Mouse (Mus musculus): ENCODE measurements around the gene Chrna5.
"Not testable (repeated sequence)": the region's sequence is repeated elsewhere in the genome, so short reads cannot be mapped to it uniquely, and the experiment has no call there.

Chrna5 gene

DNA sequence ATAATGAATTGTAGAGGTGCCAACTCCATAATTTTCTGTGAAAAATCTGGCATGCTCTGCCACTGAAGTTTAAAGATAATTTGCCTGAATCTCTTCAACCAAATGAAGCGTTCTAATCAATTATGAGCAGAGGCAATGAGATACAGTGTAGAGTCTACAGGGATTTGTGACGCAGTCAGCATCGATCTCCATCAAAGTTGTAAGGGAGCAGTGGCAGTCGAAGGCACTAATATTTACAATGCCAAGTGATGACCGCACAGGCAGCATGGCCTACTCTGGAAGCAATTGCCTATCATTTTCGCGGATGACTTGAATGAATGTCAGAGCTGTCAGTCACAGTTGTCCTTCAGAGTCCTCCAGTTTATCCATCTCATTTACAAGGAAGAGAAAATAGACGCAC lies at the start of gene Chrna5:
Gene Chrna5 (plus strand): TSS at position 207 of the 400 bp plus-strand sequence.
- DNase-seq: peak; percentile 10 to 20

DNA sequence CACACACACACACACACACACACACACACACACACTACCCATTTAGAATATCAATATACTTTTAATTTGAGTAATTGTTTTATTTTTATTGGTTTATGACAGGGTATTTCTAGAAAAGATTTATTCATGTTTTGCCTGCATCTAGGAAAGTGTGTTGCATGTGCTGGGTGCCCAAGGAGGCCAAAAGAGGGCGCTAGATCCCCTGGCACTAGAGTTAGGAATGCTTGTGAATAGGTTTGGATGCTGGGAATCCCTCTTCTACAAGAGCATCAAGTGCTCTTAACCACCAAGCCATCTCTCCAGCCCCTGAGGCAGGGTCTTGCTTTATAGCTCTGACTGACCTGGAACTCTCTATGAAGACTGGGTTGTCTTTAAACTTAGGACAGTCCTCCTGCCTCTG lies 48.9 kb upstream of the Chrna5 start:
- no peak for DNase-seq

DNA sequence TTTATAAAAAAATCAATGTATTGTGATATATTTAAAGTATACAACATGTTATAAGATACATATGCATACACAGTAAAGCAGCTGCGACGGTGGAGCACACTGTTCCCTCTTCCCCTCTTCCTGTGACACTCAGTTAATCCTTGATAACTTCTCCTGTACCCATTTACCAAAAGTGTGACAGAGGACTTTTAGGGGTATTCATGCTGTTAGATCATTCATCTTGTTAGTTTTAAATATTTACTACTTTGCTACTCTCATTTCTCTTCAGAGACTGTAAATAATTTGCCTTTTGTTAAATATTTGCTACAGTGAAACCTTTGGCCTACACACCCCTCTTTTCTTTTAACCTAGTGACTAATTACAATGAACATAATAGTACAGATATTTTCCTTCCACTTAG lies 48.3 kb upstream of the Chrna5 start:
- no peak for DNase-seq

DNA sequence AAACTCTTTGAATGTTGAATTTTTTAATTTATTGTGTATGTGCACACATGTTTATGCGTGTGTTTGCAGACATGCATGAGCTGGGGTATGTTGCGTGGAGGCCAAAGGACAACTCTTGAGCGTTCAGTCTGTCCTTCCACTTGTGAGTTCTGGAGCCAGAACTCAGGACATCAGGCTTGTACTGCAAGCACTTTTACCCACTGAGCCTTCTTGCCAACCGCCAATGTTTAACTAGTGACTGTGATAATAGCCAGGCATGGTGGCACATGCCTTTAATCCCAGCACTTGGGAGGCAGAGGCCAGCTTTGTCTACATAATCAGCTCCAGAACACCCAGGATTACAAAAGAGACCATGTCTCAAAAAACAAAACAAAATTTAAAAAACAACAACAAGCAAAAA lies 38.6 kb upstream of the Chrna5 start:
- DNase-seq: no peak

DNA sequence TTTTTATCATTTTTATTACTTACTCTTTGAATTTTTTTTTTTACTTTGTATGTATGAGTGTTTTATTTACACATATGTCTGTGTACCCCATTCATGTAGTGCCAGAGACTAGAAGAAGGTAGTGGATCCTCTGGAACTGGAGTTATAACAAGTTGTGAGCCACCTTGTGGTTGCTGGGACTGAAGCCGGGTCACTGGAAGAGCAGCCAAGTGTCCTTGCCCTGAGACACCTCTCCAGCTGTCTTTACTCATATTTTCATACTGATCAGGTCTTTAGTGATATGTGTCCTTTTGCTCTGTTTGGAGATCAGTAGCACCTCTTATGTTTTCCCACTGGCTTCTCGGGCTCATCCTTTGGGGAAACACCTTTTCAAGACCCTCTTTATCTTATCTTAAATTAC lies 36.2 kb upstream of the Chrna5 start:
- DNase-seq: no peak

DNA sequence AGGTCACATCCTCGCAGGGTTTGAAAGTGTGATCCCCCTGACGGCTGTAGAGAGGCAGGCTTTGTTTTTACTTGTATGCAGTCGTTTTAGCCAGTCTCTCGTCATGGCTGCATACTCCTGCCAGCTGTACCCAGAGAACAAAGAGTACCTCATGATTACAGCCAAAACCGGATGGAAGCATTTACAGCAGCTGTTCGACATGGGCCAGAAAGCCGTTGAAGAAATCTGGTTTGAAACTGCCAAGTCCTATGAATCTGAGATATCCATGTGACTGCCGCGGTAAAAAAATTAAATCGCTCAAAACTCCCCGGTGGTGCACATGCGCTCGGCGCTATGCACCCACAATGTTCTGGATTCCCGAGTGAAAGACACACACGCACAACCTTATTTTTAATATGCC lies 34.4 kb upstream of the Chrna5 start:
- no peak for DNase-seq

DNA sequence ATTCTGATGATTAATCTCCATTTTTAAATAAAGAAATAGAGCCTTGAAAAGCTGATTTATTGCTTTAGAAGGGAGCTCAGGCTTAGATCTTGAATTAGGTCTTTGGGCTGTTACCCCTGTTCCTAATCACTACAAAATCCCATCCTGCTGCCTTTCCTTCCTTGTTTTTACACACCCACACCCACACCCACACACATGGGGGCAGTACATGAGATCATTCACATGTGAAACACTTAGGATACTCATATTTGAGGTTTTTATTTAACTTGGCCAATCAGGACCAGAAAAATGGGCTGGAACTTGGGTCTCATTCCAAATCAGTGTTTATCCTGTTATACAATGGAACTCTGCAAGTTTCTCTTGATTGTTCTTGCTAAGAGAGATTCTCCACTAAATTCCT lies 31.2 kb upstream of the Chrna5 start:
- DNase-seq: no peak

DNA sequence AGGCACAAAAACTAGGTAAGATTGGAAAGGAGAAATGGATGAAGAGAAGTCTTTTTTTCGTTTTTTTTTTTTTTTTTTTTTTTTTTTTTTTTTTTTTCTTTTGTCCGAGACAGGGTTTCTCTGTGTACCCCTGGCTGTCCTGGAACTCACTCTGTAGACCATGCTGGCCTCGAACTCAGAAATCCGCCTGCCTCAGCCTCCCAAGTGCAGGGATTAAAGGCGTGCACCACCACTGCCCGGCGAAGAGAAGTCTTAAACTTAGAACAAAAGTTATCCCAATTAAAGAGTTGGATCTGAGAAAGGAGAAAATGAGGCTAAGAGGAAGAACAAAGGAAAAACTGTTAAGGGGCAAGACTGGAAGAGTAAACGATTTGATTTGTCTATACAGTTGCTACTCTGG lies 30.5 kb upstream of the Chrna5 start:
- DNase-seq: not testable (repeated sequence)

DNA sequence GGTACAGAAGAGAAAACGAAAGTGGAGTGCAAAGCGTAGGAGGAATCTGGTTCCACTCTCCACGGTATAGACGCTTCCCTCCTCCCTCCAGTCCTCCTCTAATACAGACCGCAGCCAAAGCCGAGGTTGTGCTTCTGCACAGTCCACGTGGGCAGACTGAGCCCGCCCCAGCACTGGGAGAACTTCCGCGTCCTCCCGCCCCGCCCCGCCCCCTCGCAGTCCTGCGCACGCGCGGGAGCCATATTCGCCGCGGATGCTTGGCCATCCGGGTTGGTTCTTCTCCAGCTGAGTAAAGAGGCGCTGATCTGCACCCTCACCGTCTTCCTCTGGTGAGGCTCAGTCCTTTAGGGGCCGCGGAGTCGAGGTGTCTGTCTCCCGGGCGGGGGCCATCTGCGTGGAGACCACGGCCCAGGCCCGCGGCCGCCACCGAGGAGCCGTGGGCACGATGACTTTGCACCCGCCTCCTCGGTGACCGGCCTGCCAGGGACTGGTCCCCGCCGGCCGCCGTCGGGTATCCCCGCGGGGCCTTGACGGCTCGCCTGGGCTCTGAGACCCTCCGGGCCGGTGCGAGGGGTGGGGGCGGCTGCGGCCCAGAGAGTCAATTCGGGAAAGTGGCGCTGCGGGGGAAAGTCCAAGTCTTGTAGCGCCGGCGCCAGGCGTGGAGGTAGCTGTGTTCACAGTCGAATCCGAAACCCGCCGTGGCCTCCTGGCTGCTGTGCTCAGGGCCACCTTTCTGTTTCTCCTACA lies 29.9 kb upstream of the Chrna5 start, which contains the start of the genes Psma4 and AY074887:
Gene Psma4 (plus strand): TSS at position 216 of the 747 bp plus-strand sequence.
Gene AY074887 (minus strand): TSS at position 424 of the 747 bp plus-strand sequence.
- peak; percentile 97 to 98 for DNase-seq

DNA sequence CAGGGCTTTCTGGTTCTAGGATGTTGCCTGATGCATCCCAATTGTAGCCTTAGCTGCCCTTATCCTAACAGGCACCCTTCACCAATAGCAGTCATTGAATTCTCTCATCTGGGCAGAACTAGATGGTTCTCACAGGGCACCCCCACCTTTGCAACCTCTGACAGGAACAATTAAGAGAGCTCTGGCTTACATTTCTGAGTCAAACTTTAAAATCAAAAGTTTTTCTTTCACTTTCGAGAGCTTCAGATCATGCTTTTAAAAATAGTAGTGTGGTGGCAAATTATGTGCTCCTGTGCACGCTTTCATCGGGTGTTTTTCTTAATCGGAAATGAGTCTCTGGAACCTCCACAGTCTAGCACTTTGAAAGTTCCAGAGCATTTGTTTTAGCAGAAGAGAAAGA lies 19.6 kb upstream of the Chrna5 start:
- DNase-seq: no peak

DNA sequence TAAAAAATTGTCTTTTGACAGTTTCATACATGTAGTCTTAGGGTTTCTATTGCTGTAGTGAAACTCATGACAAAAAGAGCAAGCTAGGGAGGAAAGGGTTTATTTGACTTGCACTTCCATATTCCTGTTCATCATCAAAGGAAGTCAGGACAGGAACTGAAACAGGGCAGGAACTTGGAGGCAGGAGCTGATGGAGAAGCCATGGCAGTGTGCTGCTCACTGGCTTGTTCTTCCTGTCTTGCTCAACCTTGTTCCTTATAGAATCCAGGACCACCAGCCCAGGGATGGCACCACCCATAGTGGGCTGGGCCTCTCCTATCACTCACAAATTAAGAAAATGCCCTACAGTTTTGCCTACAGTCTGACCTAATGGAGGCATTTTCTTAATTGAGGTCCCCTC lies 17.0 kb upstream of the Chrna5 start:
- no peak for DNase-seq

DNA sequence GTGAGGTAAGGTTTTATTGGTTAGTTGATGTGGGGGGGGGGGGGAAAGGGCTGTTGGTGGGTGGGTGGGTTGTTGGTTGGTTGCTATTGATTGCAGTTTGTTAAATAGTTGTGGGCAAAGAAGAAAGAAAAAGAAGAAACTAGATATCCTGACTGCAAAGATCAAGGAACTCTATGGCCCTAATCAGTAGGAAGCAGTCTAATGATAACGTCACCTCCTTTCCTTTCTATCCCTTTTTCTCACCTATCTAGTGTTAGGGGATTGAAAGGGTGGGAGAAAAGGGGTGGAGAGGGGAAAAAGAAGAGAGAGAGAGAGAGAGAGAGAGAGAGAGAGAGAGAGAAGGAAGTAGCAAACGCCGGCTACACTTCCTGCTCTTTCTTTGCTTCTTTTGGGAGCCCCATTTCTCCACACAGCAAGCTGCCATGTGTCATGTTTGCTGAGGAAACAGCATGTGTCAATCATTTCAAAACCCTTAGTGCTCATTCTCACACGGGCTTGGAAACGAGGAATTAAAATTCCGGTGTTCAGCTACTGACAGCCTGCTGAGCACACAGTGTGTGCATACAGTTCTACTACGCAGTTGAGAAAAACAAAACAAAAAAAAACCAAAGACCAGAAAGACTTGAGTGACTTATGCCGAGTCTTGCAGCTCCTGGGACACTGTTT lies 10.6 kb upstream of the Chrna5 start:
- DNase-seq: no peak

DNA sequence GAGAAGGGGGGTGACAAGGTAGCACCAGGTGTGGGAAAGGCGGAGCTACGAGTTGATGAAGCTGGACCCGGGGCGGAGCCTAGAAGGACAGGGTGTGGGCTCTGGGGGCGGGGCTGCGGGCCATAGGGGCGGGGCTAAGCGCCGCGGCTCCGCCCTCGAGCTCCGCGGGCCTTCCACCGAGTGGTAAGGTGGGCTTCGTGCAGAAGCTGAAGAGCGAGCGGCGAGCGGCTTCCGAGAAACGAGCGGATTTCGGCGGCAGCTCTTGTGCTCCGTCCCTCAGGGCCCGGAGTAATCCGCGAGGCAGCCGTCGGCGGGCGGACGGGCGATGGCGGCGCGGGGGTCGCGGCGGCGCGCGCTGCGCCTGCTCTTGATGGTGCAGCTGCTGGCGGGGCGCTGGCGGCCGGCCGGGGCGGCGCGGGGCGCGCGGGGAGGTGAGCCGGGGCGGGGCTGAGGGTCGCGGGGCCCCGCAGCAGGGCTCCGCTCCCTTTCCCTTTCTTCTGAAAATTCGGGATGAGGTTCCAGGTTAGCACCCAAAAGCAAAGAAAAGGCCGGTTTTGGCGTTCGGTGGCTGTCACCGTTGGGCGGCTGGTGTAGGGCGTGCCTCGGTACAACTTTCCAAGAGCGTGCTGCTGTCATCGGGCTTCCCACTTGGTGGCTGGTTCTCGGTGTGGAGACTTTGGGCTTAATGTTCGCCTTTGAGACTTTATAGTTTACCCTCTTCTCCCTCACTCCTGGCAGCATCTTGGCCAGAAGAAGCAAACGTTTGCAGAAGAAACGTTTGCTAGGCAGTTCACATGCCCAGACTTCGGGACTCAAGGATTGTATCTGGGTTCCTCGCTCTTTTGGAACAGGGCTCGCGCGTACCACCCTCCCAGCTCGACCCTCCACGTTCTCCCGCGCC lies 861 bp downstream of the Chrna5 start:
- peak; percentile 67 to 75 for DNase-seq

DNA sequence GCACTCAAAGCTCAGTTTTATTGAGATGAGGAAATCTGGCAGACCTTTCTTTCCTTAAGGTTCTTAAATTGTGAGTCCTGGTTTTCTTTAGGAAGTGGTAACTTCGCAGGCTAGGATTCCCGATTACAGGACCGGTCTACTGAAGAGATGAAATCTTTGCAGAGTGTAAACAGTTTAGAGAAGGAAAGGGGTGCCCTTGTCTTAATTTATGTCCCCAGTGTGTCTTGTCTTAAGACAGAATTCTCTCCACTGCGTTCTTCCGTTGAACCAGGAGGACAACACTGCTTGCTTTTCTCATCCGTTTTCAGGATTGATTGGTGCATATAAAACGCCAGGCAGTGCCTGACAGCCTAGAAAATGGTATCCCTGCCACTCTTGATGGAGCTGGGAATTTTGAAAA lies 1.7 kb downstream of the Chrna5 start:
- no peak for DNase-seq

DNA sequence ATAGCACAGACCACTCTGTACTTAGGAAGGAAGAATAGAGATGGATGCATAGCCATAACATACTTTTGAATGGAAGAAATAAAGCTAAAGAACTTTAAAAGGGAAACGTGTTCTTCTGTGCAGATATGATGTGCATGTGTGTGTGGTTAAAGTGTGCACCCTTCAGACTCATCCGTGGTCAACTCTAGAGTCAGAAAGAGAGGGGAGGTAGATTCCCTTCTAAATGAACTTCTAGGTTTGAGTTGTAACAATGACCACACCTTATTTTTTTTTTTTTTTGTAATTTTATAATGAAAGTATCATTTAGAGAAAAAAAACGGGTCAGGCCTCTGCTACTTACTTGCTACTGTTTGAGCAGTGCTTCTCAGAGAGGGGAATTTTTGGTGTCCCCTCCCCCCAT lies 9.7 kb downstream of the Chrna5 start:
- DNase-seq: no peak

DNA sequence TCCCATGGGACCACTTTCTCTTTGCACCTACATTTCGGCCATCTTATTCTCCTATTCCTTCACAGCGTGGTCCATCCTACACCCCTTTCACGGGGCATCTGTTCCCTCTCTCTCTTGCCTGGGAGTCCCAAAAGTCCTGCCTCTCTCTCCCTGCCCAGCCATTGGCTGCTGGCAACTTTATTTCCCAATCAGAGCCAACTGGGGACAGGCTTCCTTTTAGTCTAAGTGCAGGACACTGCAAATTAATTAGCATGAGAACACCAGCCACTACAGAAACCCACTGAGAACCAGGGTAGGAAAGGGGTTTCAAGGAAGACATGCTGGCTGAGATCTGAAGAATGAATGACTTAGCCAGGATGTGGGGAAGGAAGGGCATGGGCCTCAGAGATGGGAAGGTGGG lies 13.7 kb downstream of the Chrna5 start:
- no peak for DNase-seq

DNA sequence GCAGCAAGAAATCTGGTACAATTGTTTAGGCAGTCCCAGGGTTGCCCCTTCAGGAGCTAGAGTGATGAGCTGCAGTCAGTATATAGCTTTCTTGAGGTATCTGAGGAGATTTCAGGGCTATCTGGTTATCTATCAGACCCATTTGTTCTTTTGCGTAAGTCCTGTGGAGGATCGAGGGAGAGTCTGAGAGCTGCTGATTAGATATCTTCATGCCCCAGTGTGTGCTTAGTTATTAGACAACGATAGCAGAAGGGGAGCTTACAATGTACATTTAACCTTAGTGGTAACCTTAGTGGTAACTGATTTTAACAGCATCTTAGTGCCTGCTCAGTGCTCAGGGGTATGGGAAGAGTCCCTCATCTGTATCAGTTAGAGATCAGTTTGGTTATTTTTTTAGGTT lies 15.0 kb downstream of the Chrna5 start:
- no peak for DNase-seq

DNA sequence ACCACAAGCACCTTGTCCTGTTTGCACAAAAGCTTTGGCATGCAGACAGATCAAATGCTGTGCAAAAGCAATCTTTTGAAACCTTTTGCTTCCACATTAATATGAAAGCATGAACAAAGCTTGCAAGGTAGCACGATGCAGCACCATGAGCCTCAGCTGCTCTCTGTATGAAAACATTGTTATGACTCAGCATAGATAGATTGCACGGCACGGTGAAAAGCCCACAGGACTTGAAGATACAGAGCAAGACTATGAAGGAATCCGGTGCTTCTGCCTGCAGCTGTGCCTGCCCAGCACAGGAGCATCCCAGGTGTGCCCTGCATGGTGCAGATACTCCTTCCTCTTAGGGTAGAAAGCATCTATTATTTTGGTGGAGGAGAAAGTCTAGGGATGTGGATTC lies 22.9 kb downstream of the Chrna5 start:
- no peak for DNase-seq

DNA sequence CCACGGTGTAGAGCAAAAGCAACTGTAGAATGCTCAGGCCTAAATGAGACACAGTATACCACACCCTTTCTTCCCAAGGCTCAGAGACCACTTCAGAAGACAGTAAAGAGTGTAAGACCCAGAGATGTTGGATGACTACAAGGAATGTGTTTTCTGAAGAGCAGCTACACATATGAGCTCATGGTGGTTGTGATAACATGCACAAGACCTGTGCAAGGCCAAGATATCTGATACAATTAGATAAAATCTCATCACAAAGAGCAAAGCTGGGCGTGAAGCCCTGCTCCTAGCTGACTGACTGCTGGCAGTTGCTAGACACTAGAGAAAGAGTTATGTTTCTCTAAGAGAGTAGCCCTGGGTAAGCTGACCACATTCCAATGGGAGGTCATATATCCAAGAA lies 29.0 kb downstream of the Chrna5 start:
- no peak for DNase-seq

DNA sequence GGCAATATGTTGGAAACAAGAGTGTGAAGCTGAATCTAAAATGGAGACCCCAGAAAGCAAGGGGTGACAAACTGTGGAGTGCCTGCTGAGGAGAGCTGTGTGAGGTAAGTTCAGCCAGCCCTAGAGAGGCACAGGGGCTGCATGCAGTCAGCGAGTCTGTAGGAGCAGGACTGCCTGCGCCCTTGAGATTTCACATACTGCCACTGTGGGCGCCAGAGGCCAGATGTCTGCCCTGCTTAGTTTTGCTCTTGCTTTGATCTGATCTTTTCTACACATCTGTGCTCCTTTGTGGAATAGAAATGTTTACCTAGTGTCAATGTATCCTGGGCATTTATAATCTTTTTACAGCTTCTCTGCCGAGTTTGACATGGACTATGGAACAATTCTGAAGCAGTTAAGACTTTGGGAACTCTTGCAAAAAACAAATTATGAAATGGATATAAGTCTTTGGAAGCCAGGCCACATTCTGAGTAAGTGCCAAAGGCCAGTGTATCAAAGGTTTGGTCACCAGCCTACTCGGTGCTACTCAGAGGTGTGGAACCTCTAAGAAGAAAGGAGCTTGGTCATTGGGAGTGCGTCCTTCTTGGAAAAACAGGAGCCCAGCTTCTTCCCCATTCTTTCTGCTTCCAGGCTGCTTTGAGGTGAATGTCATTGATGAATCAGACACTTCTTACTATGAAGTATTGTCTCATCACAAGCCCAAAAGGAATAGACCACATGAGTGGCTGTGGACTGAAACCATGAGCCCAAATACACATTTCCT lies 30.1 kb downstream of the Chrna5 start:
- DNase-seq: no peak

DNA sequence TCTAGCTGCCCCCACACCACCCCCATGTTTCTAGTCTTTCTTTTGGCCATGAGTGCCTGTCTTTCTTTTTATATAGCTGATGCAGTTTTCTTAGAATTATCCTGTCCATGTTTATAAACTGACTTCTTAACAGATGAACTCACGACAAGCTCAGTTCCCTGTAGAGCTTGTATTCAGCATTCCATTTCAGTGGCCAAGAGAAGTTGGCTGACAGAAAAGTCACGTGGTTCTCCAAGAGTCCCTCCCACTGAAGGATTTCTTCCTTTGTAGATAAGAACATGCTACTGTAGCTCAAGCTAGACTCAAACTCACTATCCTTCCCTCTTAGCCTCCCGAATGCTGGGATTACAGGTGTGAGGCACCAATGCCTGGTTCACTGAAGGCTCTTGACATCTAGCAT lies 36.2 kb downstream of the Chrna5 start:
- no peak for DNase-seq

DNA sequence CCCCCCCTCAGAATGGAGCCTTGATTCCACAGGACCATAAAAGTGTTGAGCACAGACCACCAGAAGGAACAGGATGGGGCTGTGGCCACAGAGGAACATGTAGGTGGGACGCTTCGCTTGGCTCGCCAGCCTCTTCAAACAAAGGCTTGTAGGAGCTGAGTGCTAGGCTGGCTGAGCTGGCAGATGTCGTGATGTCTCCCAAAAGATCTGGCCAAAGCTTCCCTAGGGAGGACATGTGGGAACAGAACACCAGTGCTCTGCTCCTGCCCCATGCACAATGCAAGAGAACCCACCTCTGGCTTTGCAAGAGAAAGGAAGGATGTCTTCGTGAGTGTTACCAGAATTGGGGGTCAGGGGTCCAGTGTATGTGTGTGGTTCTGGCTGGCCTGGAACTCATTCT lies 42.6 kb downstream of the Chrna5 start:
- no peak for DNase-seq
